Mouse (Mus musculus): ENCODE measurements around the gene Asic2. TPM values are rescaled to one million over a fixed set of nuclear protein-coding genes. Genes with fewer than 3 reads are reported as not detected.

The Asic2 gene
- polyA plus RNA-seq, 1 experiment, result not detected

- no peaks in the 10 kb centered on the region for H3K4me1 ChIP-seq (ENCODE audit: control insufficient read depth, insufficient read depth, low read length)
- TF ChIP-seq POLR2A (IDR thresholded peaks at IDR 0.05; ENCODE audit: borderline replicate concordance, control insufficient read depth, low read depth, low read length) (no peak), CTCF (IDR thresholded peaks at IDR 0.05; ENCODE audit: control insufficient read depth, insufficient read depth, low read length) (no peak)
Observed at GRCm38 (mm10) chr11:81476231-81476630, 492.0 kb downstream of the Asic2 start.

GRCm38 (mm10) chr11:81474121-81474520 is 494.1 kb downstream of the Asic2 start:
- H3K27ac ChIP-seq (ENCODE audit: control insufficient read depth, insufficient read depth, low read depth, low read length, poor library complexity), result no peak overlapping the region
- TF ChIP-seq POLR2A (IDR thresholded peaks at IDR 0.05; ENCODE audit: borderline replicate concordance, control insufficient read depth, low read depth, low read length), result no peak
- no peak for TF ChIP-seq CTCF (IDR thresholded peaks at IDR 0.05; ENCODE audit: control insufficient read depth, insufficient read depth, low read length)
- no peak overlapping the region for H3K4me3 ChIP-seq (replicated peaks; ENCODE audit: control insufficient read depth, low read depth, low read length)
- 64% methylated on average over 2 of the region's 2 CpGs for WGBS
- H3K4me1 ChIP-seq (ENCODE audit: control insufficient read depth, insufficient read depth, low read length), result no peaks in the 10 kb centered on the region

More at GRCm38 (mm10) chr11:81476231-81476630, 492.0 kb downstream of the Asic2 start:
- Histone ChIP-seq H3K27ac (ENCODE audit: control insufficient read depth, insufficient read depth, low read depth, low read length, poor library complexity) (no peak overlapping the region), H3K4me3 (replicated peaks; ENCODE audit: control insufficient read depth, low read depth, low read length) (no peak overlapping the region)

GRCm38 (mm10) chr11:81462199-81462598 is 506.1 kb downstream of the Asic2 start:
- no peaks in the 10 kb centered on the region for H3K4me1 ChIP-seq (ENCODE audit: control insufficient read depth, insufficient read depth, low read length)
- TF ChIP-seq POLR2A (IDR thresholded peaks at IDR 0.05; ENCODE audit: borderline replicate concordance, control insufficient read depth, low read depth, low read length), result no peak
- TF ChIP-seq CTCF (IDR thresholded peaks at IDR 0.05; ENCODE audit: control insufficient read depth, insufficient read depth, low read length), result no peak
- no peak overlapping the region for H3K4me3 ChIP-seq (replicated peaks; ENCODE audit: control insufficient read depth, low read depth, low read length)
- no peak overlapping the region for H3K27ac ChIP-seq (ENCODE audit: control insufficient read depth, insufficient read depth, low read depth, low read length, poor library complexity)
- WGBS, result 8% methylated on average over 5 of the region's 5 CpGs

DNA sequence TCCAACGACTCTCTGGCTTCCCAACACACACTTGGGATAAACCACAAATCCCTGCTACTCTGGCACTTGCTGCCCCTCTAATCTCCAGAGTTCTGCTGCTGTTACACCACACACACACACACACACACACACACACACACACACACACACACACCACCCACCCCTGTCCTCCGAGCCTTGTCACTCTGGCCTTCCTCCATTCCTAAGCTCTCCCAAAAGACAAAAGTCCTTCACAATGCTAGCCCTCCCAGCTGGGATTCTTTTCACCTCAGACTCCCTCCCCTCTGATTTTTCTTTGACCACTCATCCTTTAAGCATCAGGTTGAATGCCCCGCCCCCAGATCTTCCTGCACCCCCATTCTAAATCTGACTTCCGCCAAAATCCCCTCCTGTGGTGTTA is 506.5 kb downstream of the Asic2 start:
- no peak overlapping the region for H3K4me3 ChIP-seq (replicated peaks; ENCODE audit: control insufficient read depth, low read depth, low read length)
- TF ChIP-seq CTCF (IDR thresholded peaks at IDR 0.05; ENCODE audit: control insufficient read depth, insufficient read depth, low read length) (no peak), POLR2A (IDR thresholded peaks at IDR 0.05; ENCODE audit: borderline replicate concordance, control insufficient read depth, low read depth, low read length) (no peak)
- H3K27ac ChIP-seq (ENCODE audit: control insufficient read depth, insufficient read depth, low read depth, low read length, poor library complexity), result no peak overlapping the region
- H3K4me1 ChIP-seq (ENCODE audit: control insufficient read depth, insufficient read depth, low read length), result no peaks in the 10 kb centered on the region
- 33% methylated on average over 4 of the region's 4 CpGs for WGBS

GRCm38 (mm10) chr11:81454921-81455320 is 513.3 kb downstream of the Asic2 start:
- TF ChIP-seq POLR2A (IDR thresholded peaks at IDR 0.05; ENCODE audit: borderline replicate concordance, control insufficient read depth, low read depth, low read length) (no peak), CTCF (IDR thresholded peaks at IDR 0.05; ENCODE audit: control insufficient read depth, insufficient read depth, low read length) (no peak)
- Histone ChIP-seq H3K4me1 (ENCODE audit: control insufficient read depth, insufficient read depth, low read length) (no peaks in the 10 kb centered on the region), H3K27ac (ENCODE audit: control insufficient read depth, insufficient read depth, low read depth, low read length, poor library complexity) (no peak overlapping the region), H3K4me3 (replicated peaks; ENCODE audit: control insufficient read depth, low read depth, low read length) (no peak overlapping the region)
- WGBS, result 65% methylated on average over 4 of the region's 4 CpGs

DNA sequence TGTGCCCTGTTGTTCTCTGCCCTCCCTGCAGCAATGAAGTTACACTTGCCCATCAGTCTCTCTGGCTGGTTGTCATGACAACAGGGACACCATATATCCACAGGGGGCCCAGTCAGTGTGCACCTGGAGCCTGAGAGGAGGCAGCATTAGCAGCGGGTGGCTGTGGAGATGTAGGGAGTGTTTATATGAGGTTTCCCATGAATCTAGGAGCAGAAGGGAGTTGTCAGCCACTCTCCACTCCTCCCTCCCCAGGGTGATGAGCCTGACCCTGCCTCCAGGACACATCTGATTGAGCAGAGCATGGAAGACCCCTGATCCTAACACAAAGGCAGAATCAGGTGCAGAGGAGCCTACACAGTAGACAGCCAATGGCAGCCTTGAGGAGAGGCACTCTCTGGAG is 514.1 kb downstream of the Asic2 start:
- TF ChIP-seq POLR2A (IDR thresholded peaks at IDR 0.05; ENCODE audit: borderline replicate concordance, control insufficient read depth, low read depth, low read length), result no peak
- no peak for TF ChIP-seq CTCF (IDR thresholded peaks at IDR 0.05; ENCODE audit: control insufficient read depth, insufficient read depth, low read length)
- no peak overlapping the region for H3K27ac ChIP-seq (ENCODE audit: control insufficient read depth, insufficient read depth, low read depth, low read length, poor library complexity)
- 42% methylated on average over 1 of the region's 1 CpGs for WGBS

GRCm38 (mm10) chr11:81449271-81449705 is 519.0 kb downstream of the Asic2 start:
- TF ChIP-seq POLR2A (IDR thresholded peaks at IDR 0.05; ENCODE audit: borderline replicate concordance, control insufficient read depth, low read depth, low read length) (no peak), CTCF (IDR thresholded peaks at IDR 0.05; ENCODE audit: control insufficient read depth, insufficient read depth, low read length) (no peak)
- Histone ChIP-seq H3K27ac (ENCODE audit: control insufficient read depth, insufficient read depth, low read depth, low read length, poor library complexity) (no peak overlapping the region), H3K4me1 (ENCODE audit: control insufficient read depth, insufficient read depth, low read length) (no peaks in the 10 kb centered on the region), H3K4me3 (replicated peaks; ENCODE audit: control insufficient read depth, low read depth, low read length) (no peak overlapping the region)
- WGBS, result 49% methylated on average over 3 of the region's 3 CpGs

More for the DNA sequence above, 514.1 kb downstream of the Asic2 start:
- Histone ChIP-seq H3K4me1 (ENCODE audit: control insufficient read depth, insufficient read depth, low read length) (no peaks in the 10 kb centered on the region), H3K4me3 (replicated peaks; ENCODE audit: control insufficient read depth, low read depth, low read length) (no peak overlapping the region)

DNA sequence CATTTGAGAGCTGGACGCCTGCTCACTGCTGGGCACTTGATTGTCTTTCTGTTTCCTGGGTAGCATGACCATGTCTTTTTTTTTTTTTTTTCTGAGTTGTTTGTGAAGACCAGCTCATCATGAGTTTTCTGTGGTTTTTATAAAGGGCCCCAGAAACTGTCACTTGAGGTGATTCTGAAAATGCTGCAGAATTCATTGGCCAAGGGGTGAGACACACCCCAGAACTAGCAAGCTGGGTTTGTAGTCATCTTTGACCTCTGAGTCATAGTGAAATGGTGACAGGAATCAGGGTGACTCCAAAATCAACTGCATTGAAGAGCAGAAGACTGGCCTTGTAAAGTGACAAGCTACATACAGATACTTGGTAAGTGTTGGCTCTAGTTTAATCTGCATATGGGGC is 521.9 kb downstream of the Asic2 start:
- Histone ChIP-seq H3K4me3 (replicated peaks; ENCODE audit: control insufficient read depth, low read depth, low read length) (no peak overlapping the region), H3K27ac (ENCODE audit: control insufficient read depth, insufficient read depth, low read depth, low read length, poor library complexity) (no peak overlapping the region), H3K4me1 (ENCODE audit: control insufficient read depth, insufficient read depth, low read length) (no peaks in the 10 kb centered on the region)
- WGBS, result 85% methylated on average over 1 of the region's 1 CpGs
- TF ChIP-seq POLR2A (IDR thresholded peaks at IDR 0.05; ENCODE audit: borderline replicate concordance, control insufficient read depth, low read depth, low read length) (no peak), CTCF (IDR thresholded peaks at IDR 0.05; ENCODE audit: control insufficient read depth, insufficient read depth, low read length) (no peak)

GRCm38 (mm10) chr11:81426857-81427256 is 541.4 kb downstream of the Asic2 start:
- WGBS, result 61% methylated on average over 14 of the region's 14 CpGs
- TF ChIP-seq CTCF (IDR thresholded peaks at IDR 0.05; ENCODE audit: control insufficient read depth, insufficient read depth, low read length) (no peak), POLR2A (IDR thresholded peaks at IDR 0.05; ENCODE audit: borderline replicate concordance, control insufficient read depth, low read depth, low read length) (no peak)

More at GRCm38 (mm10) chr11:81426857-81427256, 541.4 kb downstream of the Asic2 start:
- Histone ChIP-seq H3K4me1 (ENCODE audit: control insufficient read depth, insufficient read depth, low read length) (no peaks in the 10 kb centered on the region), H3K27ac (ENCODE audit: control insufficient read depth, insufficient read depth, low read depth, low read length, poor library complexity) (no peak overlapping the region), H3K4me3 (replicated peaks; ENCODE audit: control insufficient read depth, low read depth, low read length) (no peak overlapping the region)
